Mouse (Mus musculus): ENCODE measurements at regions not wholly inside any gene's neighbourhood (a gene's known extent, or its start where the extent isn't known, plus 50 kb on each side); places are given as distances from the start of the nearest gene placed in this dataset.

- TF ChIP-seq CTCF (IDR thresholded peaks at IDR 0.05) (no peak), EP300 (IDR thresholded peaks at IDR 0.05) (no peak)
These were observed 124.1 kb downstream of the Sem1 start for GRCm38 (mm10) chr6:6454396-6454795.

Measured in lung, postnatal 0 days (tissue).